ENCODE assay signal across 23 mouse cellular contexts in genomic region chr16:13660736-13661135, GRCm38 (mm10).
"Had no signal": no experiment of that assay in that cellular context is flagged by ENCODE, and none has a peak within 500 bp of the region (broad histone marks: within the 10 kb centered on the region; RNA-seq: fewer than 3 reads in every experiment).

No protein-coding gene starts in this region.

- DNase-seq: kidney, adult 2 months; kidney, postnatal 25 days; layer of hippocampus, postnatal 36 days; left cerebral cortex, postnatal 4 days; liver, postnatal 0 days; lung, embryonic 14.5 days; retina, postnatal 1 day; right cerebral cortex, postnatal 25 days; spleen, adult 18-20 months; thymus, postnatal 36 days had no signal

- H3K4me3 ChIP-seq: left cerebral cortex, adult 2 months; limb, embryonic 12.5 days; limb, embryonic 15.5 days; midbrain, embryonic 12.5 days; midbrain, embryonic 15.5 days; neural tube, embryonic 12.5 days; neural tube, embryonic 15.5 days; stomach, embryonic 15.5 days had no signal

- H3K27ac ChIP-seq: kidney, postnatal 0 days; left cerebral cortex, adult 2 months; limb, embryonic 12.5 days; limb, embryonic 15.5 days; liver, embryonic 14.5 days; macrophage; midbrain, embryonic 12.5 days; midbrain, embryonic 15.5 days; neural tube, embryonic 12.5 days; neural tube, embryonic 15.5 days; stomach, embryonic 15.5 days had no signal

- ATAC-seq: liver, postnatal 0 days; lung, postnatal 0 days; midbrain, embryonic 15.5 days had no signal

- H3K27me3 ChIP-seq: limb, embryonic 12.5 days; limb, embryonic 15.5 days; midbrain, embryonic 12.5 days; midbrain, embryonic 15.5 days; neural tube, embryonic 12.5 days; neural tube, embryonic 15.5 days; stomach, embryonic 15.5 days had no signal

- H3K9me3 ChIP-seq: limb, embryonic 12.5 days; limb, embryonic 15.5 days; midbrain, embryonic 12.5 days; midbrain, embryonic 15.5 days; neural tube, embryonic 12.5 days; neural tube, embryonic 15.5 days; stomach, embryonic 15.5 days had no signal

- H3K9ac ChIP-seq: limb, embryonic 12.5 days; limb, embryonic 15.5 days; liver, embryonic 14.5 days; liver, postnatal 0 days; lung, embryonic 14.5 days; midbrain, embryonic 12.5 days; midbrain, embryonic 15.5 days; neural tube, embryonic 12.5 days; neural tube, embryonic 15.5 days; stomach, embryonic 15.5 days had no signal

- H3K4me1 ChIP-seq: limb, embryonic 12.5 days; limb, embryonic 15.5 days; midbrain, embryonic 12.5 days; midbrain, embryonic 15.5 days; neural tube, embryonic 12.5 days; neural tube, embryonic 15.5 days; stomach, embryonic 15.5 days had no signal

- H3K4me2 ChIP-seq: limb, embryonic 12.5 days; limb, embryonic 15.5 days; liver, embryonic 11.5 days; lung, embryonic 14.5 days; midbrain, embryonic 12.5 days; midbrain, embryonic 15.5 days; neural tube, embryonic 12.5 days; neural tube, embryonic 15.5 days; stomach, embryonic 15.5 days had no signal
